Mouse (Mus musculus) thymus, postnatal 14 days (tissue): Measurements from ENCODE around the gene Ifng.
"Not testable (repeated sequence)": the region's sequence is repeated elsewhere in the genome, so short reads cannot be mapped to it uniquely, and the experiment has no call there.

Experiments used
- DNase-seq: peaks from one replicate; pipeline ENCODE4 v3.0.0; 2021

Ifng gene

GRCm38 (mm10) chr10:118440742-118441240, at the start of gene Ifng:
Gene Ifng, plus strand, starts transcription at chr10:118441046.
- DNase-seq, result no peak

DNA sequence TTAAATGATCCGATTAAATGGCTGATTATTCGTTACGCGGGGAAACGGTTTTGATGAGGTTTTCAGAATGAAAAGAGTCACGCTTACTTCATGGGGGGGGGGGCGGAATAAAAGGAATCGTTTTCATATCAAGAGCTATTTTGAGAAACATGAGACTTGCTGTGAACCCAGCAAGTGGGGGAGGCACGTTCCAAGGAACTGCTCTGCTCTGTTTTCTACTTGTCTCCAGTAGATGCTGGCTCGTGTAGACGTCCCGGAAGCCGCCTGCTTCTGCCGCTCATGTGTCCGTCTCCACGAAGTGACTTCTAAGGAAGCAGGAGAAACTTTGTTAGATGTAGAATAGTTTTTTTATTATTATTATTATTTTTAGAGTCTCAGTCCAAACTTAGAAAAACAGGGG, 40.9 kb upstream of the Ifng start:
- DNase-seq, result no peak

DNA sequence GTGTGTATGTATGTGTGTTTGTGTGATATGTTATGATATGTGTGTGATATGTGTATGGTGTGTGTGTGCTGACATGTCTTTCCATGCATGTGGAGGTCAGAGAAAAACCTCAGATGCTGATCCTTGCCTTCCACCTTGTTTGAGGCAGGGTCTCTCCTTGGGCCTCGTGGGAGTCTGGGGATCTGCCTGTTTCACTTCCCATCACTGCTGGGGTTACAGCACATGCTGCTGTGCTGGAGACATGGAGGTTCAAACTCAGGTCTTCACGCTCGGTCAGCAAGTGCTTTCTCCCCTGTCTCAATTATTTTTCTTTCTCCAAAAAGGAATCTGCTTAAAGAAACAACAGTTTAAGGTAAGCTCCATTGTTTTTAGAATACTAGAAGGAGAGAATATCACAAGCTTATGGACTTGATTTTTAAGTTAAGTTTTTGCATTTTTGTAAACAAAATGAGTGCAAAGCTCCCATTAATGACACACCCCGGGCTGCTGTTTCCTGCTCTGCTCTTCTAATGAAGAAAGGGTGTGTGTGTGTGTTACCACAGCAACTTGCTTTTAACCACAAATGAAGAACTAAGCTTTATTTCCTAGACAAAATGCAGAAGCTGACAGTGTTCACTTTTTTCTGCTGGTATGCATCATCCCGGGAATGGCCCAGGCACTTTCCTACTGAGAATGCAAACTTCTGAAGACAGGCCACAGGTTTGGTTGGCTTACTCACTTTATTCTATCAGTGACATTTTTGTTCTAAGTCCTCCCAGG, 34.2 kb upstream of the Ifng start:
- DNase-seq, result no peak

DNA sequence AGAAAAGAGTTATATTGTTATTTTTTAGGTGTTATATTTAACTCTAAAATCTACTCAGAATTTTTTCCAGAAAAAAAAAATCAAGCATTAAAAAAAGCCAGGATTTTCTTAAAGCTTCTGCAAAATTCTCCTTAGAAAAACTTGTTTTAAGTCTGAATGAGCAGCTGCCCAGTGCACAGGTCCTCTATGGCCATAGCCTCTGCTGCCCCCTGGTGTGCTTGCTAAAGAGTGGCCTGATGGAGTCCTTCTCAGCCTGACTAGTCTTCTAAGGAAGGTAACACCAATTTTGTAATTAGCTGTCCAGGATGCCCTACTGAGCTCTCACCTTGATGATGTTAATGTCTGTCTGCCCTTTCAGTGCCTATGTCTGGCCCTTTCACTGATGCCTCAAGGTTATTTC, 29.5 kb upstream of the Ifng start:
- no peak for DNase-seq

DNA sequence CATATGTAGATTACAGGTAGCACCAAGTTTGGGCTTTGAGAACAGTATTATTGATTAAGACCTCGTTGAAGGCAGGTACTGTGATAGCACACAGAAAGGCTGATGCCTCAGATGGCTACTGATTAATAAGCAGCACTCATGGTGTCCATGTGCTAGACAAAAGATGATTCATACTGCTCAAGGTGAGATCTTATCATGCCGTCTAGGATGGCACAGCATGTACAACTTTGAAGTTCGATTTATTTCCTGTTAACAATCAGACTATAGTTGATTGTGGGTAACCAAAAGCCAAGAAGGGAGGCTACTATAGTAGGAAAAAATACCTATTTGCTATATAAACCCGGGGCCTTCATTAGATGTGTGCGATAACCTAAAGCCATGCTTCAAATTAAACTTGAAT, 28.1 kb upstream of the Ifng start:
- no peak for DNase-seq

DNA sequence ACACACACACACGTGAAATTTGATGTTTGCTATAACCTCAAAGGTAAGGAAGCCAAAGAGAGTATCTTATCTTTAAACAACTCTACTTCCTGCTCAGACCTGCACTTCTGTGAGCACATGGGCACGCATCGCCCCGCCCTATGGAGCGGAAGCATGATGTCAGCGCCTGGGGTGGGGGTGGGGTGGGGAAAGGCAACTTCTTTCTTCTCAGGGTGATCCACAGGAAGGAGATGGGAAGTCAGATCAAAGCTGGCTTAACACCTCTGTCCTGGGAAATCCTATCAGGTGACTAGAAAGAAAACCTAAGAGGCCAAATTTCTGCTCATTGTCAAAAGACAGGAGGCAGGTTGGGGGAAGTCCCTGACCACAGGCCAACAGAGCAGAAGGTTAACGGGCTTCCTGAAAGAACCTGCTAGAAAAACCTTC, 21.8 kb upstream of the Ifng start:
- peak; percentile 79 for DNase-seq

DNA sequence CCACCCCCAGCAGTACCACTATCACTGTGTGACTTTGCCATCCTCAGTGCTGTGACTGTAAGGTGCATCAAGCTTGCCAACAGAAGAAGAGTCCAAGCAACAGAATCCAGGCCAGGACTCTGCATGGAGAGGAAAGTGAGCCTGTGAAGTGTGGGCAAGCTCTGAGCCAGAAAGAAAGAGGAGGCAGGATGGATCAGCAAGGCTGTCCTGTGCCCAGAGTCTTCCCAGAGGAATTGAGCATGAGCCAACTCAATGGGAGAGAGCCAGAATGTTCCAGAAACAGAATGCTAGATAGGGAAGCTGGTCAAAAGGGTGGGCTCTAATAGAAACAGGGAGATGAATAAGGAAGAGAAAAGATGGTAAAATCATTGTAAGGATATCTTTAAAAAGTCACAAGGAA, 19.9 kb upstream of the Ifng start:
- DNase-seq, result no peak

- DNase-seq, result no peak
These were observed 5.3 kb upstream of the Ifng start for GRCm38 (mm10) chr10:118435501-118435900.

GRCm38 (mm10) chr10:118441898-118442297, 1.1 kb downstream of the Ifng start:
- no peak for DNase-seq

GRCm38 (mm10) chr10:118442999-118443398, 2.2 kb downstream of the Ifng start:
- DNase-seq, result no peak

GRCm38 (mm10) chr10:118445021-118445420, 4.2 kb downstream of the Ifng start:
- DNase-seq, result no peak

- no peak for DNase-seq
These were observed 4.7 kb downstream of the Ifng start for GRCm38 (mm10) chr10:118445502-118445901.

DNA sequence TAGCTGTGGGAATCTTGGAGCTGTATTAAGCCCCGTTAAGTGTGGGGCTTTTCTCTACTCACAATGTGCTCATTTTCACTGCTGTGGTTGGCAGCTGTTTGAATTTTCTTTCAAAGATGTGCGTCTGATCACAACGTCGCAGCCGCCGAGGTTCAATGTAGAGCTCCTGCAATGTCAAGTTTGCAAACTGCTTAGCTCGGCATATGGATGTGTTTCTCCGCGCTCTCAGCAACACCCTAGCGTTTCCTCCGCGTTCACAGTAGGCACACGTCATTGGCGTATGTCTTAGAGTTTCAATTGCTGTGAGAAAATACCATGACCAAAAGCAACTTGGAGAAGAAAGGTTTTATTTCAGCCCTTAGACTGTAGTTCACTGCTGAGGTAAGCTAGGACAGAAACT, 5.1 kb downstream of the Ifng start:
- DNase-seq, result no peak

DNA sequence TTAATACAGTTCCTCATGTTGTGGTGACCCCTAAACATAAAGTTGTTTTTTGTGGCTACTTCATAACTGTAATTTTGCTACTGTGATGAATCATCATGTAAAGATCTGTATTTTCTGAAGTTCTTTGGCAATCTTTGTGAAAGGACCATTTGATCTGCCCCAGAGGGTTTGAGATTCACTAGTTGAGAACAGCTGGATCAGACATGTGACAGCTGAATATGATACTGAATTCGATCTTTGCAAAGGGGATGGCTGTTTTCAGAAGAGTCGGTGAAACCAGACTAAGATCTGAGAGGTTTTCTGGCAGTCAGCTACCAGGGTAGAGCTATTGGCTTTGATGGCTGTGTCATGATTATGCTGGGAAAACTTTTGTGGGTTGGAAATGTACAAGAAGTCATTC, 10.9 kb downstream of the Ifng start:
- DNase-seq, result no peak

GRCm38 (mm10) chr10:118458729-118459128, 17.9 kb downstream of the Ifng start:
- no peak for DNase-seq

GRCm38 (mm10) chr10:118461126-118461767, 20.4 kb downstream of the Ifng start:
- no peak for DNase-seq

DNA sequence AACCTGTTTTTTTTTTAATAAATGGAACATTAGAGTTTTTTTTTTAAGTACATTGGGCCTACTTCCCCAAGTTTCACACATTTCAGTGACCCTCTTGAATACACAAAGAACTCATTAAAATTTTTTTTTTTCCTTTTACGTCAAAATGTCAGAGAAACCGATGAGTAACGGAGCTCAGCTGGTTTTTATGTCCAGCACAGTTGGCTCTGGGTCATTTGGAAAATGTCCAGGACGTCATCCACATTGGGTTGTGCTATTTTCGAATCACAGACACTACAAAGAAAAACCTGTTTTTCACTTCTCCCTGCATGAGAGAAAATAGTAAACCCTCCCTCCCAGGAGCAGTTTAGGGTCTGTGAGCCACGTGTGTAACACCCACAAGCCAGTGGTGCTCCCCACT, 25.6 kb downstream of the Ifng start:
- DNase-seq, result no peak

DNA sequence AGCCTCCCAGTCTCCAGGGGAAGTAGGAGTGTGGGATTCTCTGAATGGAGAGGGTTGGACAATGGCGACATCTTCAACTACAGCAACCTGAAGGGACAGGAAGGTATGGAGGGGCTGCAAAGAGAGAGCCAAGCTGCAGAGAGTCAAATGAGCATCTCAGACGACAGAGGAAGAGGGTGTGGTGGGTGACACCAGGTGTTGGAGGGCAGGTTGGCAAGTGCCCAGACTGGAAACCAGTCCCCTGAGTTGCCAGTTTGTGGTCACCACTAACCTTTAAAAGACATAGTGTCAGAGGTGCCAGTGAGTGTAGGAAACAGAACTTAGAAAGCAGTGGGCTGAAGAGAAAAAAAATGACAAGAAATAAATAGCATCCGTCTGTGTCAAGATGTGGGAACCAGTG, 28.2 kb downstream of the Ifng start:
- DNase-seq, result no peak

GRCm38 (mm10) chr10:118470296-118470957, 29.6 kb downstream of the Ifng start:
- no peak for DNase-seq

DNA sequence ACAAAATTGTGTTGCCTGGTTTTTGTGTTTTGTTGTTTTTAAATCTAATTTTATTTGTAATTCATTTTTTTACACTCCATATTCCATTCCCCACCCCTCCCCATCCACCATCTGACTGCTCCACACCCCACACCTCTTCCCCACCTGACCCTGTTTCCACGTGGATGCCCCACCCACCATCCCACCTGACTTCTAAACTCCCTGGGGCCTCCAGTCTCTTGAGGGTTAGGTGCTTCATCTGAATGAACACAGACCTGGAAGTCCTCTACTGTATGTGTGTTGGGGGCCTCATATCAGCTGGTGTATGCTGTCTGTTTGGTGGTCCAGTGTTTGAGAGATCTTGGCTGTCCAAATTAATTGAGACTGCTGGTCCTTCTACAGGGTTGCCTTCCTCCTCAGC, 32.0 kb downstream of the Ifng start:
- not testable (repeated sequence) for DNase-seq

DNA sequence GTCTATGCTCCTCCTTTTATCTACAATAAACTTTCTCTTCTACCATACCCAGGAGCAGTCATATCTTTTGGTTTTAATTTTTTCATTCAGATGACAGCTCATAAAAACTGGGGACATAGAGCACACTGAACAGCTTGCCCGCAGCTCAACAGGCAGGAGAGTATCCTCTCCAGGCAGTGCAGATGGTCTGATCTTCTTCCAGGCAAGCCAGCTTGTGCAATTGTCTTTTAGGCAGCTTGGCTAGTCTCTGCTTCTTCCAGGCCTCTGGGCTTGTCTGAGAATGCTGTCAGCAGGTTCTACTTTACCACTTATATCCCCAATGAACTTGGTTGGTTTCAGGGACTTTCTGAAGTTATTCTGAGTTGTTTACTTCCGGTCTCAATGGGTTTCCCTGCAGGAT, 35.9 kb downstream of the Ifng start:
- DNase-seq, result no peak

GRCm38 (mm10) chr10:118477297-118477696, 36.5 kb downstream of the Ifng start:
- no peak for DNase-seq

- DNase-seq, result no peak
These were observed 38.4 kb downstream of the Ifng start for GRCm38 (mm10) chr10:118479244-118479643.

DNA sequence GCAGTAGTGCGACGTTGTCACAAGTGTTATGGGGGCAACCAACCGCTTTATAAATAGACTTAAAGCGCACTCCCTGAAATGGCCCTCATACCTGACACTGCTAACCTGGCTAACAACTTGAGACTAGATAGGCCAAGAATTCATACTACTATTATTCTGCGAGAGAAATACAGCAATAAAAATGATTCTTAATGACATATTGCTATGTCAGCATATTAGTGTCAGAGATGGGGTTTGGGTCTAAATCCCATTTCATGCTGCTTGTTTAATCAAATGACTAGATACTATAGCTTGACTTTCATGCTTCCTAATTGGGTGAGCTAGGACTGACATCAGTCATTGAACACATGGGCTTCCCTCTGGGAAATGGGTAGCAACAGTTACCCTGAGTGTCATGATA, 39.3 kb downstream of the Ifng start:
- no peak for DNase-seq
